Mouse (Mus musculus): ENCODE results near the gene Hs2st1. TPM values are rescaled to one million over a fixed set of nuclear protein-coding genes. Genes with fewer than 3 reads are reported as not detected.
A peak's percentile ranks its signal among the peaks of the same experiment; 100 is the strongest.

Hs2st1 gene
- polyA plus RNA-seq, 1 experiment: not detected

DNA sequence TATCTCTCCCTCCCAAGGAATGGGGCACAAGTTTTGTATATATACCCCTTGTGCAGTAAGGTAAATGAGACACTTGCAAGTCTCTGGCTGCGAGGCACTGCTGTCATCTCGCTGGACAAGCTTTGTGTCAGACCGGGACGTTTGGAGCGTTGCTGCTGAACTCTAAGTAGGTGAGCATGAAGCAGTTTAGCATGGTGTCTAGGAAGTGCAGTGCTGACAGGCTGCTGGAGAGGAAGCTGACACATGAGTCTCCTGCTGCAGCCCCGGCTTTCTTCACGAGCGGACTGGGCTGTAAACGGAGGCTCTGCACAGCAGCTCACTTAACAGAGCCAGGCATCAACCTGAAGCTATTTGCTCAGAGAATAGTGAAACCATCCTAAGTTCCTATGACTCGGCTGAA is 107.3 kb downstream of the Hs2st1 start:
- no peak for TF ChIP-seq POLR2A (IDR thresholded peaks at IDR 0.05; ENCODE audit: insufficient read depth, low read depth, low read length)
- TF ChIP-seq CTCF (IDR thresholded peaks at IDR 0.05; ENCODE audit: insufficient read depth, low read depth, low read length): no peak
- 94% methylated on average over 10 of the region's 10 CpGs for WGBS
- Histone ChIP-seq H3K4me1 (ENCODE audit: control insufficient read depth, insufficient read depth, low read length) (peaks cover 10% of the 10 kb centered on the region), H3K4me3 (ENCODE audit: insufficient read depth, low read depth, low read length) (no peak overlapping the region), H3K27ac (ENCODE audit: insufficient read depth, low read depth, low read length) (no peak overlapping the region)

GRCm38 (mm10) chr3:144460183-144460788 is 109.7 kb downstream of the Hs2st1 start:
- TF ChIP-seq CTCF (IDR thresholded peaks at IDR 0.05; ENCODE audit: insufficient read depth, low read depth, low read length) (no peak), POLR2A (IDR thresholded peaks at IDR 0.05; ENCODE audit: insufficient read depth, low read depth, low read length) (no peak)
- WGBS: 22% methylated on average over 5 of the region's 5 CpGs
- no peak overlapping the region for H3K4me3 ChIP-seq (ENCODE audit: insufficient read depth, low read depth, low read length)
- peaks cover 10% of the 10 kb centered on the region for H3K4me1 ChIP-seq (ENCODE audit: control insufficient read depth, insufficient read depth, low read length)
- no peak overlapping the region for H3K27ac ChIP-seq (ENCODE audit: insufficient read depth, low read depth, low read length)

DNA sequence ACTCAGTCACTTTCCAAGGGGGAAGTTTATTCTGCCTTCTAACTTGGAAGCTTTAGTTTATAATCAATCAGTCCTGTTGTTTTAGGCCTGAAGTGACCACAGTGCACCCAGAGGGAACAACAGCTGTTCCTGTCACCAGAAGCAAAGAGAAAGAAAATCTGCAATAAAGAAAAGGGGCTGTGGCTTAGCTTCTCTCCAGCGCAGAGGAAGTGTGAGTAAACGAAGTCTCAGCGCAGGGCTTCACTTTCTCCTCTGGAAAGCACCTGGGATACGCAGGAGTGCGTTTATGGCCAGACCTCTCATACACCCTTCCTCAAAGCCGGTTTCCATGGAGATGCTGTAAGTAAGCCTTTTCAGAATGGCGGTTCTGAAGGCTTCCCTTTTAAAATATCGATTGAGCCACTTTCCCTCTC is 110.7 kb downstream of the Hs2st1 start:
- WGBS: 68% methylated on average over 8 of the region's 8 CpGs
- Histone ChIP-seq H3K27ac (ENCODE audit: insufficient read depth, low read depth, low read length) (no peak overlapping the region), H3K4me1 (ENCODE audit: control insufficient read depth, insufficient read depth, low read length) (peaks cover 10% of the 10 kb centered on the region), H3K4me3 (ENCODE audit: insufficient read depth, low read depth, low read length) (no peak overlapping the region)
- no peak for TF ChIP-seq POLR2A (IDR thresholded peaks at IDR 0.05; ENCODE audit: insufficient read depth, low read depth, low read length)
- no peak for TF ChIP-seq CTCF (IDR thresholded peaks at IDR 0.05; ENCODE audit: insufficient read depth, low read depth, low read length)

- 62% methylated on average over 19 of the region's 19 CpGs for WGBS
- no peak overlapping the region for H3K4me3 ChIP-seq (ENCODE audit: insufficient read depth, low read depth, low read length)
- TF ChIP-seq POLR2A (IDR thresholded peaks at IDR 0.05; ENCODE audit: insufficient read depth, low read depth, low read length) (no peak), CTCF (IDR thresholded peaks at IDR 0.05; ENCODE audit: insufficient read depth, low read depth, low read length) (0 out of 2 replicates have a peak, but pooled peaks have one; percentile 21)
- H3K27ac ChIP-seq (ENCODE audit: insufficient read depth, low read depth, low read length): no peak overlapping the region
- H3K4me1 ChIP-seq (ENCODE audit: control insufficient read depth, insufficient read depth, low read length): peaks cover 3% of the 10 kb centered on the region; the same call in 1 of the 2 replicates
Measured at GRCm38 (mm10) chr3:144453701-144454430, 116.1 kb downstream of the Hs2st1 start.

DNA sequence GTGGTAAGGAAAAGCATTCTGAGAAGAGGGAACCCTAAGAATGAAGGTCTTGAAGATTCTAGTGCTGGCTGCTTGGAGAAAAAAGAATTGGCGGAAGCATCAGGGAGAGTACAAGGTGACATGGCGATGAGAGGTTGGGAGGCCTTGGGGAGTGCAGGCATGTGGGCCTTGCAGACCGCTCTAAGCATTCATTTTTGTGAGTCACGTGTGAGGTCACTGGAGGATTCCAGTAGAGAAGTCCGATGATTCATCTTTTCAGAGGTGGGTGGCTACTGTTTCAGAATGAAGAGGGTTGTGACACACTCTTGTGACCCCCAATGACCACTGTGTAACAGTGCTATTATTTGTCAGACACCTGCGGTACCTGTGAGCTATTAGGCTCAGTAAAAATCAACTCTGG is 121.0 kb downstream of the Hs2st1 start:
- H3K27ac ChIP-seq (ENCODE audit: insufficient read depth, low read depth, low read length): no peak overlapping the region
- WGBS: 72% methylated on average over 6 of the region's 6 CpGs
- H3K4me1 ChIP-seq (ENCODE audit: control insufficient read depth, insufficient read depth, low read length): peaks cover 5% of the 10 kb centered on the region; the same call in 1 of the 2 replicates
- no peak overlapping the region for H3K4me3 ChIP-seq (ENCODE audit: insufficient read depth, low read depth, low read length)
- TF ChIP-seq CTCF (IDR thresholded peaks at IDR 0.05; ENCODE audit: insufficient read depth, low read depth, low read length) (no peak), POLR2A (IDR thresholded peaks at IDR 0.05; ENCODE audit: insufficient read depth, low read depth, low read length) (no peak)

- TF ChIP-seq CTCF (IDR thresholded peaks at IDR 0.05; ENCODE audit: insufficient read depth, low read depth, low read length) (no peak), POLR2A (IDR thresholded peaks at IDR 0.05; ENCODE audit: insufficient read depth, low read depth, low read length) (no peak)
- 93% methylated on average over 9 of the region's 9 CpGs for WGBS
- peaks cover 5% of the 10 kb centered on the region; the same call in 1 of the 2 replicates for H3K4me1 ChIP-seq (ENCODE audit: control insufficient read depth, insufficient read depth, low read length)
- no peak overlapping the region for H3K27ac ChIP-seq (ENCODE audit: insufficient read depth, low read depth, low read length)
- H3K4me3 ChIP-seq (ENCODE audit: insufficient read depth, low read depth, low read length): no peak overlapping the region
Measured at GRCm38 (mm10) chr3:144447917-144448316, 122.1 kb downstream of the Hs2st1 start.

- WGBS: 93% methylated on average over 14 of the region's 14 CpGs
Measured at GRCm38 (mm10) chr3:144446081-144446634, 123.8 kb downstream of the Hs2st1 start.

GRCm38 (mm10) chr3:144437871-144438398 is 132.0 kb downstream of the Hs2st1 start:
- no peak for TF ChIP-seq CTCF (IDR thresholded peaks at IDR 0.05; ENCODE audit: insufficient read depth, low read depth, low read length)
- no peak for TF ChIP-seq POLR2A (IDR thresholded peaks at IDR 0.05; ENCODE audit: insufficient read depth, low read depth, low read length)
- no peak overlapping the region for H3K4me3 ChIP-seq (ENCODE audit: insufficient read depth, low read depth, low read length)
- H3K27ac ChIP-seq (ENCODE audit: insufficient read depth, low read depth, low read length): no peak overlapping the region
- WGBS: 92% methylated on average over 14 of the region's 14 CpGs
- H3K4me1 ChIP-seq (ENCODE audit: control insufficient read depth, insufficient read depth, low read length): peaks cover 4% of the 10 kb centered on the region; the same call in 1 of the 2 replicates

More at GRCm38 (mm10) chr3:144446081-144446634, 123.8 kb downstream of the Hs2st1 start:
- Histone ChIP-seq H3K4me1 (ENCODE audit: control insufficient read depth, insufficient read depth, low read length) (peaks cover 5% of the 10 kb centered on the region; the same call in 1 of the 2 replicates), H3K27ac (ENCODE audit: insufficient read depth, low read depth, low read length) (no peak overlapping the region), H3K4me3 (ENCODE audit: insufficient read depth, low read depth, low read length) (no peak overlapping the region)
- TF ChIP-seq POLR2A (IDR thresholded peaks at IDR 0.05; ENCODE audit: insufficient read depth, low read depth, low read length): no peak
- no peak for TF ChIP-seq CTCF (IDR thresholded peaks at IDR 0.05; ENCODE audit: insufficient read depth, low read depth, low read length)

DNA sequence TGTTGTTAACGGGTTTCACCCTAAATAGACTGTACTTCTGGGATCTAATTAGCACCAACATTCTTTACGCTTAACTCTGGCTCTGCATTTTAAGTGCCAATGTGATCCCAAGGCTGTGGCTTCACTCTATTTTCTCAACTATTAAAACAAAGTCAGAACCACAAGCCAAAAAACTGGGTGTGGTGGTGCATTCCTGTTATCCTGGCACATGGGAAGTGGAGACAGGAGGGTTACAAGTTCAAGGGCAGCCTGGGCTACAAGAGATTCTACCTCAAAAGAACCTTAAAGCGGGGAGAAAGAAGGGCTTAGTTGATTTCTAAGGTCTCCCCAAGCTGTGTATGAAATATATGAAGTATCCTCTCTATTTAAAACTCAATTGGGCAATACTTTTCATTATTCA is 133.9 kb downstream of the Hs2st1 start:
- TF ChIP-seq POLR2A (IDR thresholded peaks at IDR 0.05; ENCODE audit: insufficient read depth, low read depth, low read length) (no peak), CTCF (IDR thresholded peaks at IDR 0.05; ENCODE audit: insufficient read depth, low read depth, low read length) (no peak)
- Histone ChIP-seq H3K4me3 (ENCODE audit: insufficient read depth, low read depth, low read length) (no peak overlapping the region), H3K27ac (ENCODE audit: insufficient read depth, low read depth, low read length) (no peak overlapping the region), H3K4me1 (ENCODE audit: control insufficient read depth, insufficient read depth, low read length) (peaks cover 4% of the 10 kb centered on the region; the same call in 1 of the 2 replicates)
- WGBS: 57% methylated on average over 3 of the region's 3 CpGs

Data from olfactory bulb, adult 2 months (tissue).